Mouse (Mus musculus) testis, adult 2 months (tissue): ENCODE results near the gene Ankrd31.

Experiments used
- CTCF ChIP-seq: fragments of 200-500 bp; IDR thresholded peaks from 2 replicates; pipeline ENCODE4 v1.5.1; 2012; ENCODE audit warnings: low read depth, mild to moderate bottlenecking, inconsistent platforms, low read length, moderate library complexity; ENCODE audit not compliant: control insufficient read depth, insufficient read depth, insufficient replicate concordance
- POLR2A ChIP-seq: fragments of 200-500 bp; IDR thresholded peaks from 2 replicates; pipeline ENCODE4 v1.6.1; 2012; ENCODE audit warnings: low read depth, mild to moderate bottlenecking, inconsistent platforms, low read length, moderate library complexity; ENCODE audit not compliant: control insufficient read depth

DNA sequence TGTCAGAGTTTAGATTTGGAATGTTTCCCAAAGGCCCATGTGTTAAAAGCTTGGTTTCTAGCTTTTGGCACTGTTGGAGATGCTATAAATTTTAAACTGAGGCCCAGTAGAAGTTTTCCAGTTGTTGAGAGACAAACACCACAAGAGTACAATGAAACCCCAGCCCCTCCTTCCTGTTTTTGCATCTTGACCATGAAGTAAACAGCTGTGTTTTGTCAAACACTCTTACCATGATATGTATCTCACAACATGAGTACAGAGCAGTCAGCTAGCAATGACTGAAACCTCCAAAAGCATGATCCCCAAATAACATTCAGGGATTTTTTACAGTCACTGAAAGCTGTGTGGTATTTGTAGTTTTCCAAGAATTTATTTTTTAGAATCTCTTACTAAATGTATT lies 126.0 kb downstream of the Ankrd31 start:
- TF ChIP-seq POLR2A (no peak), CTCF (no peak)
